Mouse (Mus musculus): Measurements from ENCODE around the gene Cacna2d1. TPM values are rescaled to one million over a fixed set of nuclear protein-coding genes. Genes with fewer than 3 reads are reported as not detected.
A peak's percentile ranks its signal among the peaks of the same experiment; 100 is the strongest.

The Cacna2d1 gene
- polyA plus RNA-seq, 1 experiment from 2014 or later: 21.7 TPM

DNA sequence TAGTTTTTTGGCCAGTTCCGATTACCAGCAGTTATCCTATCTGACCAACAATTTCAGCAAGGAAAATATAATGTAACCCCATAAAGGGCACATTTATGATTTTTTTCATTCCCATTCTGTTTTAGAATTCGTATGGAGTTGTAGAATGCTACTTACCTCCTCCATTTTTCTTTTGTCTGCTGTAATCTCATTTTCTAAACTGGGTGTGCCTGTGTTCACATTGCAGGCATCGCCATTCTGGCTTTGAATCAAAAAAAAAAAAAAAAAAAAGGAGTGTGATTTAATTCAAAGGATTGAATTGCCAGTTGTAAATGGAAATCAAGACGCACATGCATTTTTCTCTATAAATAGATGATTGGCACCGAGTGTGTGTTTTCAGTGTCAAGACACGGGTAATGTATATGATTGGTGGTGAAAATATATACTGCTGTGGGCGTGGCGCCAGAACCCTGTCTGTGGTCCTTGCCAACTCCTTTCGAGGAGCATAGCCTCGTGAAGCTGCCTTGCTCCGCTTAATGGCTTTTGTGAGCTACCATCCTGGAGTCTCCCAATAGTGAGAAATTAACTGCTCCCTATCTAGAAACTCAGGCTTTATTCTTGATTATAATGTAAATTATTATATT lies 158.7 kb downstream of the Cacna2d1 start:
- H3K4me1 ChIP-seq (replicated peaks; ENCODE audit: control insufficient read depth, insufficient read depth, low read length): 0 out of 2 replicates have a peak, but pooled peaks cover 3% of the 10 kb centered on the region
- H3K9ac ChIP-seq (ENCODE audit: low read length): no peak overlapping the region
- 87% methylated on average over 11 of the region's 11 CpGs for WGBS
- ATAC-seq (replicated peaks; ENCODE audit: low FRiP score, low TSS enrichment, low read depth): no peak
- H3K36me3 ChIP-seq (ENCODE audit: control insufficient read depth, insufficient read depth, low read length): no peaks in the 10 kb centered on the region
- no peak overlapping the region for H3K4me2 ChIP-seq (ENCODE audit: low read length)
- H3K9me3 ChIP-seq (ENCODE audit: control insufficient read depth, low read length): no peaks in the 10 kb centered on the region
- no peaks in the 10 kb centered on the region for H3K27me3 ChIP-seq (replicated peaks; ENCODE audit: control insufficient read depth, insufficient read depth, low read length)
- H3K4me3 ChIP-seq (ENCODE audit: low read depth, low read length): no peak overlapping the region
- no peak overlapping the region for H3K27ac ChIP-seq (ENCODE audit: low read depth)
- DNase-seq (ENCODE audit: low spot score): no peak

DNA sequence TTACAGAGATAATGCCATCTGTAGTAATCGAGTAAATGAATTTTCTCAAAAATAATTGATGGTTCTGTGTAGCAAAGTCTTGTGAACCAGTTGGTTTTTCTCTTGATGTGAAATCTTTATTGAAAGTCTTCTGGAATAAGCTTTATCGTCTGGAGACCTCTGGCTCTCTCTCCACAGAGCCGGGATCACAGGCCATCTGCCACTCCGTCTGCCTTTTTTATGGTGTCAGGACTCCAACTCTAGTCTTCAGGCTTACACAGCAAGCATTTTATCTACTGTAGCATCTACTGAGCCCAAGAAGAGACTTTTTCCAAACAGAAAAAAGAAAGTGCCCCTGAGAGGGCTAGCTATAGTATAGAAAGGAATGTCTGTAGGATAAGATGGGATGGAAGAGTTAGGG lies 160.9 kb downstream of the Cacna2d1 start:
- Histone ChIP-seq H3K9me3 (ENCODE audit: control insufficient read depth, low read length) (no peaks in the 10 kb centered on the region), H3K4me1 (replicated peaks; ENCODE audit: control insufficient read depth, insufficient read depth, low read length) (0 out of 2 replicates have a peak, but pooled peaks cover 3% of the 10 kb centered on the region), H3K36me3 (ENCODE audit: control insufficient read depth, insufficient read depth, low read length) (no peaks in the 10 kb centered on the region), H3K9ac (ENCODE audit: low read length) (no peak overlapping the region), H3K27me3 (replicated peaks; ENCODE audit: control insufficient read depth, insufficient read depth, low read length) (no peaks in the 10 kb centered on the region), H3K27ac (ENCODE audit: low read depth) (peak overlapping the region; percentile 52; the same call in 1 of the 2 replicates), H3K4me3 (ENCODE audit: low read depth, low read length) (no peak overlapping the region), H3K4me2 (ENCODE audit: low read length) (no peak overlapping the region)
- WGBS: 27% methylated on average over 4 of the region's 4 CpGs
- ATAC-seq (replicated peaks; ENCODE audit: low FRiP score, low TSS enrichment, low read depth): no peak
- no peak for DNase-seq (ENCODE audit: low spot score)

DNA sequence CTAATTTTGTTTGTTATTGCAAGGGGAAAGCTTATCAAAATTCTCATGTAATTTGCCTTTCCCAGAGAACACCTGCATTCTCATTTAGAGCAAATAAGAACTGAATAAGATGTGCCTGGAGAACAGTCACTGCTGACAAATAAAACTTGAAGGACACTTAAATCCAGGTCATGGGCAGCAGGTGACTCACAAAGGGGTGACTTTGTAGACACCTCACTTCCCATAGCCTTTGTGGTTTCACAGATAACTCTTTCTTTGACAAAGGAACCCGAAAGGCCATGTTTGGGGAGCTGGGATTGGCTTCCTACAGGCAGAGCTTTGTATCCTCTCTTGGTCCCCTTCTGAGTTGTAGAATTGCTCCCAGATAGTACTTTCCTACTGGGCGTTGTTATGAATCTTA lies 164.3 kb downstream of the Cacna2d1 start:
- Histone ChIP-seq H3K4me3 (ENCODE audit: low read depth, low read length) (no peak overlapping the region), H3K36me3 (ENCODE audit: control insufficient read depth, insufficient read depth, low read length) (no peaks in the 10 kb centered on the region), H3K9ac (ENCODE audit: low read length) (no peak overlapping the region), H3K4me1 (replicated peaks; ENCODE audit: control insufficient read depth, insufficient read depth, low read length) (0 out of 2 replicates have a peak, but pooled peaks cover 3% of the 10 kb centered on the region), H3K4me2 (ENCODE audit: low read length) (no peak overlapping the region), H3K27ac (ENCODE audit: low read depth) (no peak overlapping the region), H3K27me3 (replicated peaks; ENCODE audit: control insufficient read depth, insufficient read depth, low read length) (no peaks in the 10 kb centered on the region), H3K9me3 (ENCODE audit: control insufficient read depth, low read length) (no peaks in the 10 kb centered on the region)
- WGBS: 91% methylated on average over 2 of the region's 2 CpGs
- DNase-seq (ENCODE audit: low spot score): no peak
- no peak for ATAC-seq (replicated peaks; ENCODE audit: low FRiP score, low TSS enrichment, low read depth)

DNA sequence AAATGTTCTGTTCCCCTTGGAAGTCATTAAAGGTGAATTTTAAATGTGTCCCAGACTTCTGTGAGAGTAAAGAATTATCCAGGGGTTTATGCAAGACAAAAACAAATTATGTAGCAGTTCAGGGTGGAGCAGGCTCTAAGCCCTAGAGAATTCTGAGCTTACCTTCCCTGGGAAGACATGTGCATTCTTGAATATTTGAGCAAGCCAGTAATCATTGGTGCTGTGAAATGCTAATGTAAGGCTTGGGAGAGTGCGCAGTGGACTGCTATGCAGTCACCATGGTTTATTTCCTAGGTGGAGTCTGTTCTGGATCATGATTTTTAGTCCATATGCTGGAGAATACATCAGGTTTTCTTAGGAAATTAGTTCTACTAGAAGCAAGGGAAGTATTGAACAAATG lies 167.3 kb downstream of the Cacna2d1 start:
- H3K9me3 ChIP-seq (ENCODE audit: control insufficient read depth, low read length): no peaks in the 10 kb centered on the region
- no peak overlapping the region for H3K4me3 ChIP-seq (ENCODE audit: low read depth, low read length)
- no peaks in the 10 kb centered on the region for H3K4me1 ChIP-seq (replicated peaks; ENCODE audit: control insufficient read depth, insufficient read depth, low read length)
- no peak for DNase-seq (ENCODE audit: low spot score)
- ATAC-seq (replicated peaks; ENCODE audit: low FRiP score, low TSS enrichment, low read depth): no peak
- H3K36me3 ChIP-seq (ENCODE audit: control insufficient read depth, insufficient read depth, low read length): no peaks in the 10 kb centered on the region
- H3K4me2 ChIP-seq (ENCODE audit: low read length): no peak overlapping the region
- WGBS: 89% methylated on average over 1 of the region's 1 CpGs
- H3K9ac ChIP-seq (ENCODE audit: low read length): no peak overlapping the region
- H3K27ac ChIP-seq (ENCODE audit: low read depth): no peak overlapping the region
- H3K27me3 ChIP-seq (replicated peaks; ENCODE audit: control insufficient read depth, insufficient read depth, low read length): no peaks in the 10 kb centered on the region

DNA sequence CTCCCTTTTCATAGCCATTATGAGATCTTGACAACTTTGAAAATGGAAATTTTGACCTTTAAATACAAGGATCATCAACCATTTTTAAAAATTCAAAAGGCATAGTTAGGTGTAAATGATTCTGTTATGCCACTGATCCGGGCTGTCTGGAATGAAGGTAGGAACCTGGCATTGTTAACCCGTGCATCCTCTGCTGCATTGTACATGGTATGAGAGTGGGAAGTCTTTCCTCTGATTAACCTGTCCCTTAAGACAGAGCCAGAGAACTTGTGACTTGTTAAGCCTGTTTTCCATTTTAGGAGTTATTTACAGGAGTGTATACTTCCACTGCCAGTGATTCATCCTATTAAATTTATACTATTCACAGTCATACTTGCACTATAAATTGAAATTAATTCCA lies 171.2 kb downstream of the Cacna2d1 start:
- ATAC-seq (replicated peaks; ENCODE audit: low FRiP score, low TSS enrichment, low read depth): no peak
- no peaks in the 10 kb centered on the region for H3K9me3 ChIP-seq (ENCODE audit: control insufficient read depth, low read length)
- no peak for DNase-seq (ENCODE audit: low spot score)
- H3K27ac ChIP-seq (ENCODE audit: low read depth): no peak overlapping the region
- no peaks in the 10 kb centered on the region for H3K36me3 ChIP-seq (ENCODE audit: control insufficient read depth, insufficient read depth, low read length)
- H3K9ac ChIP-seq (ENCODE audit: low read length): no peak overlapping the region
- no peak overlapping the region for H3K4me2 ChIP-seq (ENCODE audit: low read length)
- no peak overlapping the region for H3K4me3 ChIP-seq (ENCODE audit: low read depth, low read length)
- no peaks in the 10 kb centered on the region for H3K27me3 ChIP-seq (replicated peaks; ENCODE audit: control insufficient read depth, insufficient read depth, low read length)
- no peaks in the 10 kb centered on the region for H3K4me1 ChIP-seq (replicated peaks; ENCODE audit: control insufficient read depth, insufficient read depth, low read length)
- WGBS: 83% methylated on average over 2 of the region's 2 CpGs

DNA sequence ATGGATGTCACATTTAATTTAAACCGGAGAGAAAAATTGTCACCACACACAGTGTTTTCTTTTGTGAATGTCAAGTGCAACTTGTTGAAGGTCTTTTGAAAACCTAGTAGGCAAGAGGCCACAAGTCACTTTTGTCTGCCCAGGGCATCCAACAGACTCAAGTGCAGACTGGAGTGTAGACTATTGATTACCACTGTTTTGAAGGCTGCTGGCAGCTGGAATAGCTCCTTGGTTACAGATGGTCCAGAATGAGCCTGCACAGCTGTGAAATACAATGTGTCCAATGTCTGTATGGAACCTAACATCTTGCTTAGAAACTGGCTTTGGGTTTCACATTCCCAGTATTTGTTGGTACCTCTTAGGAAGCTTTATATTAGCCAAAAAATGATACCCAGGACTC lies 176.2 kb downstream of the Cacna2d1 start:
- no peak overlapping the region for H3K4me3 ChIP-seq (ENCODE audit: low read depth, low read length)
- H3K36me3 ChIP-seq (ENCODE audit: control insufficient read depth, insufficient read depth, low read length): no peaks in the 10 kb centered on the region
- no peak for ATAC-seq (replicated peaks; ENCODE audit: low FRiP score, low TSS enrichment, low read depth)
- no peaks in the 10 kb centered on the region for H3K4me1 ChIP-seq (replicated peaks; ENCODE audit: control insufficient read depth, insufficient read depth, low read length)
- 77% methylated on average over 1 of the region's 1 CpGs for WGBS
- no peak for DNase-seq (ENCODE audit: low spot score)
- H3K9me3 ChIP-seq (ENCODE audit: control insufficient read depth, low read length): no peaks in the 10 kb centered on the region
- H3K9ac ChIP-seq (ENCODE audit: low read length): no peak overlapping the region
- H3K27me3 ChIP-seq (replicated peaks; ENCODE audit: control insufficient read depth, insufficient read depth, low read length): no peaks in the 10 kb centered on the region
- H3K27ac ChIP-seq (ENCODE audit: low read depth): no peak overlapping the region
- H3K4me2 ChIP-seq (ENCODE audit: low read length): no peak overlapping the region

DNA sequence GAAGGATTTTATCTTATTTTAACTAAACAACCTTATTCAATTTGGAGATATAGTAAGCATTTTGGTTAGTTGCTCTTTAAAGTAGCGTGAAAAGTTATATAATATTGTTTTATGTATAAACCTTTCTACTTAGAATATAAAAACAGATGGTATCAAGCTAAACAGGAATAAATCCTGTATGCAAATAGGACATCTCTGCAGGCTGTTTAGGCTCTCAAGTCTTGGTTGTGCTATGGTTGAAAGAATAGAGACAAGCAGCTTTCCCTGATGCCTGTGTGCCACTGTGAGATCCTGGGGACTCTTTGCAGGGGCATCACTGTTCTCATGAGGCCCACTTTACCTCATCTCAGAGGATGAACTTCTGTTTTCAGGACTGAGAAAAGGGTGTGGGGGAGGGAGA lies 179.4 kb downstream of the Cacna2d1 start:
- 67% methylated on average over 1 of the region's 1 CpGs for WGBS
- no peak overlapping the region for H3K4me2 ChIP-seq (ENCODE audit: low read length)

DNA sequence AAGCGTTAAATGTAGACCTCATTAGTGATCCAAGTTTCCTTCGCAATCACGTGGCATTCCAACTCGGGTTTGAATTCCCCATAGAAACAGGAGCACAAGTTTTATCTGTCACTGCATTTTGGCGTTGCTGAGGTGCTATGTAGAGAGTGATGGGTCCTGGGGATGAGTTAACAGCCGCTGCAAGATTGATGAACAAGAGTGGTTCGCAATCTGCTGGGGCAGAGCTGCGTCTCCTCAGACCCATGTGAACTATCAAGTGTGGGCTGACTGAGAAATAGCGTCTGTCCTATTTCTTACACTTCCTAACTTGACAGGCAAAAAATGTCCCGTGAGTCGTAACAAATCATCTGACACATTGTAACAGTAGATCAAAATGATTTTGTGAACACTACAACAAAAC lies 186.8 kb downstream of the Cacna2d1 start:
- WGBS: 73% methylated on average over 11 of the region's 11 CpGs
- no peak overlapping the region for H3K9ac ChIP-seq (ENCODE audit: low read length)

More for the DNA sequence above, 179.4 kb downstream of the Cacna2d1 start:
- Histone ChIP-seq H3K36me3 (ENCODE audit: control insufficient read depth, insufficient read depth, low read length) (no peaks in the 10 kb centered on the region), H3K27me3 (replicated peaks; ENCODE audit: control insufficient read depth, insufficient read depth, low read length) (no peaks in the 10 kb centered on the region), H3K9ac (ENCODE audit: low read length) (no peak overlapping the region), H3K4me3 (ENCODE audit: low read depth, low read length) (no peak overlapping the region), H3K4me1 (replicated peaks; ENCODE audit: control insufficient read depth, insufficient read depth, low read length) (no peaks in the 10 kb centered on the region), H3K27ac (ENCODE audit: low read depth) (no peak overlapping the region), H3K9me3 (ENCODE audit: control insufficient read depth, low read length) (no peaks in the 10 kb centered on the region)
- no peak for ATAC-seq (replicated peaks; ENCODE audit: low FRiP score, low TSS enrichment, low read depth)
- no peak for DNase-seq (ENCODE audit: low spot score)

DNA sequence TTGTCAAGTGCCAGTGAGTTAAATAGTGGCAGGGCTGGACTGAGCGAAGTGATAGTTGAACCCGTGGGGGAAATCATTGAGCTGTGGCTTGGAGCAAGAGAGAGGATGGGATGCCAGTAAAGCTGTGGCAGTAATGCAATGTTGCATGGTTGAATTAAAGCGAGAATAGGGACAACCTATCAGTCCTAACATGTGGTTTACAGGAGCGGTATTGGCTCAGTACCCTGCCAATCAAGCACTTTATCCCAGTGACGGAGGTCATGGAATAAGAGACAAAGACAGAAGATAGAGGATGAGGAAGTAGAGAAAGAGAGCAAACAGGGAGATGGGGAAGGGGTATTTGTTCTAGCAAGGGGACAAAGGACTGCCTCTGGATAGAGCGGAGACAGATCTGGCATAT lies 187.6 kb downstream of the Cacna2d1 start:
- H3K4me2 ChIP-seq (ENCODE audit: low read length): no peak overlapping the region
- no peaks in the 10 kb centered on the region for H3K27me3 ChIP-seq (replicated peaks; ENCODE audit: control insufficient read depth, insufficient read depth, low read length)
- 94% methylated on average over 6 of the region's 6 CpGs for WGBS
- DNase-seq (ENCODE audit: low spot score) (no peak), ATAC-seq (replicated peaks; ENCODE audit: low FRiP score, low TSS enrichment, low read depth) (no peak)
- no peak overlapping the region for H3K4me3 ChIP-seq (ENCODE audit: low read depth, low read length)
- H3K36me3 ChIP-seq (ENCODE audit: control insufficient read depth, insufficient read depth, low read length): no peaks in the 10 kb centered on the region
- H3K4me1 ChIP-seq (replicated peaks; ENCODE audit: control insufficient read depth, insufficient read depth, low read length): no peaks in the 10 kb centered on the region
- no peaks in the 10 kb centered on the region for H3K9me3 ChIP-seq (ENCODE audit: control insufficient read depth, low read length)
- H3K27ac ChIP-seq (ENCODE audit: low read depth): no peak overlapping the region
- H3K9ac ChIP-seq (ENCODE audit: low read length): no peak overlapping the region

More for the DNA sequence above, 186.8 kb downstream of the Cacna2d1 start:
- no peaks in the 10 kb centered on the region for H3K9me3 ChIP-seq (ENCODE audit: control insufficient read depth, low read length)
- no peaks in the 10 kb centered on the region for H3K27me3 ChIP-seq (replicated peaks; ENCODE audit: control insufficient read depth, insufficient read depth, low read length)
- no peak overlapping the region for H3K4me3 ChIP-seq (ENCODE audit: low read depth, low read length)
- no peak overlapping the region for H3K4me2 ChIP-seq (ENCODE audit: low read length)
- no peak overlapping the region for H3K27ac ChIP-seq (ENCODE audit: low read depth)
- no peaks in the 10 kb centered on the region for H3K4me1 ChIP-seq (replicated peaks; ENCODE audit: control insufficient read depth, insufficient read depth, low read length)
- no peak for ATAC-seq (replicated peaks; ENCODE audit: low FRiP score, low TSS enrichment, low read depth)
- no peak for DNase-seq (ENCODE audit: low spot score)
- no peaks in the 10 kb centered on the region for H3K36me3 ChIP-seq (ENCODE audit: control insufficient read depth, insufficient read depth, low read length)

Measured in intestine, embryonic 14.5 days (tissue).